Mouse (Mus musculus) lung, embryonic 14.5 days (tissue): ENCODE data around the gene Tead1. TPM values are rescaled to one million over a fixed set of nuclear protein-coding genes. Genes with fewer than 3 reads are reported as not detected.
A peak's percentile ranks its signal among the peaks of the same experiment; 100 is the strongest.
"Not testable (repeated sequence)": the region's sequence is repeated elsewhere in the genome, so short reads cannot be mapped to it uniquely, and the experiment has no call there.

Experiments used
- ATAC-seq: fragments of 200-750 bp; cut with Nextera tagmentation; 2 replicates; pipeline ENCODE4 v1.8.0; 2017; ENCODE audit warnings: mild to moderate bottlenecking, moderate TSS enrichment, moderate library complexity; ENCODE audit not compliant: insufficient read depth
- DNase-seq: peaks from one replicate; pipeline ENCODE4 v3.0.0-alpha.2; 2015
- H3K27ac ChIP-seq: fragments of 300-500 bp; sonication (generic); 2 replicates; pipeline ENCODE4 v1.5.1; 2014; ENCODE audit warnings: low read depth, mild to moderate bottlenecking, moderate library complexity
- H3K27me3 ChIP-seq: fragments of 300-500 bp; sonication (generic); 2 replicates; pipeline ENCODE4 v1.6.1; 2014; ENCODE audit warnings: low read length, control low read depth; ENCODE audit not compliant: insufficient read depth
- H3K36me3 ChIP-seq: fragments of 300-500 bp; sonication (generic); 2 replicates; pipeline ENCODE4 v1.6.1; 2014; ENCODE audit warnings: control low read depth; ENCODE audit not compliant: insufficient read depth
- H3K4me1 ChIP-seq: fragments of 300-500 bp; sonication (generic); 2 replicates; pipeline ENCODE4 v1.6.1; 2014; ENCODE audit warnings: antibody characterized with exemption, control low read depth; ENCODE audit not compliant: insufficient read depth
- H3K4me2 ChIP-seq: fragments of 300-500 bp; sonication (generic); 2 replicates; pipeline ENCODE4 v1.6.1; 2014; ENCODE audit warnings: mild to moderate bottlenecking
- H3K4me3 ChIP-seq: fragments of 300-500 bp; sonication (generic); 2 replicates; pipeline ENCODE4 v1.5.1; 2014; ENCODE audit warnings: low read depth, low read length
- H3K9ac ChIP-seq: fragments of 300-500 bp; sonication (generic); 2 replicates; pipeline ENCODE4 v1.6.1; 2014
- H3K9me3 ChIP-seq: fragments of 300-500 bp; sonication (generic); 2 replicates; pipeline ENCODE4 v1.6.1; 2016; ENCODE audit warnings: low read depth, low read length, control low read depth
- CTCF ChIP-seq: IDR thresholded peaks from 2 replicates; pipeline ENCODE4 v1.5.1; 2016; ENCODE audit warnings: antibody characterized with exemption, low read depth
- WGBS: fragments of 180-500 bp; shearing (Covaris S2); extraction: QIAGEN DNeasy Blood & Tissue Kit; methylation state at CpG from one replicate; pipeline ENCODE4 v1.1.7; 2014; 5-methylcytosine and 5-hydroxymethylcytosine counted together
- polyA plus RNA-seq: library from polyadenylated mRNA; unstranded; fragments of >200 nt; fragmentation: Nextera tagmentation; extraction: Ambion mirVana; gene quantifications from 2 replicates; pipeline ENCODE4 v1.2.1, GENCODE M21; 2014

The Tead1 gene
- polyA plus RNA-seq, 1 experiment from 2014 or later, result 27.6 TPM

DNA sequence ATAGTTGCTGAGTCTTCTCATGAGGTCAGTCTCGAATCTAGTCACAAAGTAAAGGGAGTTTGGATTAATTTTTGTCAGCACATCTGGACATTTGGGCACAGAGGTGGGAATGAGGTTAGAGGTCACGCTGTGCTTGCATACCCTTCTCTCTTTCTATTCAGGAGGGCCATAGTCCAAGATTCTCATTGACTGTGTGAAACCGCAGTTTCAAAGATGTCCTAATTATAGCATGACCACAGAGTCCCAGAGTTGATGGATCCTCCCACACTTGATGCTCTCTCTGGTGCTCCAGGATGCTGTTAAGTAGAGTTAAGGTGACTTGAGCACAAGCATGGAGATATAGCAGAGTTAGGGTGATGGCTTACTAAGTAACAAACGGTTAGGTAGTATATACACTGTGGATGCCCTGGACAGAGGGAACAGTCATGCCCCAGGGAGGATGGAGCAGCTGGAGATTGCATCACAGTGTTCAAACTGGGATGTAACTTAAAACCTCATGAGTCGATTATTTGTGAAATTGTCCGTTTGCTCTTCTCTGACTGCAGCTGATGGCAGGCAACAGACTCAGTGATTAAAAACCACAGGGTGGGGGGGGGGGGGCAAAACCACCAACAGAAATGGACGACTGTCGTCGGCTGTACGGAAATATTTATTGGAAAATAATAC lies 238.6 kb downstream of the Tead1 start:
- no peaks in the 10 kb centered on the region for H3K36me3 ChIP-seq
- no peak overlapping the region for H3K4me2 ChIP-seq
- ATAC-seq, result no peak
- 54% methylated on average over 10 of the region's 10 CpGs for WGBS
- H3K9ac ChIP-seq, result no peak overlapping the region
- no peak for DNase-seq
- no peaks in the 10 kb centered on the region for H3K9me3 ChIP-seq
- no peak for TF ChIP-seq CTCF
- H3K27ac ChIP-seq, result no peak overlapping the region
- no peaks in the 10 kb centered on the region for H3K4me1 ChIP-seq
- no peaks in the 10 kb centered on the region for H3K27me3 ChIP-seq
- no peak overlapping the region for H3K4me3 ChIP-seq

DNA sequence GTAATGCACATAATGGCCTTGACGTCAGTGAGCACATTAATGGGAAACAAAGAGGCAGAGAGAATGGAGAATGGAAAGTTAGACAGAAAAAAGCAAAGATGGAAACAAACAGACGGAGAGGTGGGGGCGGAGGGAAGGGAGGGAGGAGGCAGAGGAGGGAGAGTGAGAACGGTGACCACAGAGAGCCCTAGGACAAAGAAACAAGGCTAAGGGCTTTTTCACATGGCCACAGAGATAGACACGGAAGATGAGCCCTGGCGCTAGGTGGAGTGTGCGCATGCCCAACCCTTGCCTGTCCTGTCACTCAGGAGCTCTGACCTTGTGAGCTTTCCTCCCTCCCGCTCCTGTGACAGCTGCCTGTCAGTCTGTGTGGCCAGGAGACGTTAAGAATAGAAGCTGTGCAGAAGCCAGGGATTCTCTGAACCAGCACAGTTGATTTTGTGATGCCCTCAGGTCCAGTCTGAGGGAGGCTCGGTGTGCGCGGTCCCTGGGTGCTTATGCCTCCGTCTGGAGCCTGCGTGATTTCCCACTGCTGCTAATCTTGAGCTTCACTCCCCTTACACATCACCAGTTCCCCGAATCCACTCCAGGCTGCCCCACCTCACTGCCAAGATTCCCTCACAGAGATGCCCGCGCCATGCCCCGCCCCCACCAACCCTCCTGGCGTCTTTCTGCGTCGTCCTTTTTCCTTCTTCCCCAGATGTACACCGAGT lies 239.3 kb downstream of the Tead1 start:
- TF ChIP-seq CTCF, result no peak
- no peaks in the 10 kb centered on the region for H3K9me3 ChIP-seq
- DNase-seq (no peak), ATAC-seq (no peak)
- 56% methylated on average over 22 of the region's 22 CpGs for WGBS
- no peaks in the 10 kb centered on the region for H3K4me1 ChIP-seq
- H3K36me3 ChIP-seq, result no peaks in the 10 kb centered on the region
- H3K9ac ChIP-seq, result peak overlapping the region; percentile 18
- H3K27ac ChIP-seq, result no peak overlapping the region
- H3K27me3 ChIP-seq, result no peaks in the 10 kb centered on the region
- H3K4me3 ChIP-seq, result no peak overlapping the region
- 0 out of 2 replicates have a peak overlapping the region, but pooled peaks have one; percentile 6 for H3K4me2 ChIP-seq

DNA sequence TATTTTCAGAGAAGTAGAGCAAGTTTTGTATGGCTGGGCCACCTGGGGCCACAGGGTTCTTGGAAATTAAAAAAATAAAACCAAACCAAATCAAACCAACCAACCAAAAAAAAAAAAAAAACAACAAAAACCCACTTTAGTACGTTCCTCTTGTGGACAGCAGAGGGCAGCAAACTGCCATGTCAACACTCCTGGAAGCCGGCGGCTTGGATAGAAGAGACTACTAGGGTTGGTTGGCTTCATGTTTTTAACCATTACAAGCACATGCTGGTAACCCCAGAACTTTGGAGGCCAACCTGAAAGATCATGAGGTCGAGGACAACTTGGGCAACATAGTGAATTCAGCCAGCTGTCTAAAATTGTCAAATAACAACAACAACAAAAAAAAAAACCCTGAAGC lies 240.7 kb downstream of the Tead1 start:
- H3K9me3 ChIP-seq, result no peaks in the 10 kb centered on the region
- H3K4me1 ChIP-seq, result no peaks in the 10 kb centered on the region
- WGBS, result 0% methylated on average over 4 of the region's 4 CpGs
- TF ChIP-seq CTCF, result peak; percentile 85
- H3K27ac ChIP-seq, result no peak overlapping the region
- no peaks in the 10 kb centered on the region for H3K36me3 ChIP-seq
- H3K9ac ChIP-seq, result no peak overlapping the region
- no peak overlapping the region for H3K4me3 ChIP-seq
- no peak overlapping the region for H3K4me2 ChIP-seq
- peak; percentile 88 for DNase-seq
- no peak for ATAC-seq
- no peaks in the 10 kb centered on the region for H3K27me3 ChIP-seq

DNA sequence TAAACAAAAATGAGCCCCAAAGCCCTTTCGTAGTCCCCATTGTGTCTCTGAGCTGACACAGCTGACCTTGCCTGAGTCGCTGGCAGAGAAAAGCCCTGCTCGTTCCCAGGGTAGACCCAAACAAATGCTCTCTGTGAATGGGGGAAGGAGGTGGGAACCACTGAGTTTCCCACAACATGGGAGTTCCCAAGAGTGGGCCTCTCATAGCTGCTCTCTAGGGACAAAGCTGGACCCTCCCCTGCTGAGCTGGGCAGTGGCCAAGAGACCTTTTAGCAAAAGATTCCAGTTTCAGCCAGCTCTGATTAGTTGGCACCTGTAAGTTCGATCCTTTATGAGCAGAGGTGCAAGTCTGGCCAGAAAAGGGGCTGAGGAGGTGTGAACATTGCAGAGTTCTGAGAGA lies 243.7 kb downstream of the Tead1 start:
- DNase-seq (no peak), ATAC-seq (no peak)
- Histone ChIP-seq H3K4me3 (no peak overlapping the region), H3K4me1 (no peaks in the 10 kb centered on the region), H3K27ac (peak overlapping the region; percentile 71), H3K36me3 (no peaks in the 10 kb centered on the region), H3K4me2 (no peak overlapping the region), H3K9me3 (no peaks in the 10 kb centered on the region), H3K27me3 (no peaks in the 10 kb centered on the region), H3K9ac (no peak overlapping the region)
- WGBS, result 30% methylated on average over 4 of the region's 4 CpGs
- TF ChIP-seq CTCF, result no peak

DNA sequence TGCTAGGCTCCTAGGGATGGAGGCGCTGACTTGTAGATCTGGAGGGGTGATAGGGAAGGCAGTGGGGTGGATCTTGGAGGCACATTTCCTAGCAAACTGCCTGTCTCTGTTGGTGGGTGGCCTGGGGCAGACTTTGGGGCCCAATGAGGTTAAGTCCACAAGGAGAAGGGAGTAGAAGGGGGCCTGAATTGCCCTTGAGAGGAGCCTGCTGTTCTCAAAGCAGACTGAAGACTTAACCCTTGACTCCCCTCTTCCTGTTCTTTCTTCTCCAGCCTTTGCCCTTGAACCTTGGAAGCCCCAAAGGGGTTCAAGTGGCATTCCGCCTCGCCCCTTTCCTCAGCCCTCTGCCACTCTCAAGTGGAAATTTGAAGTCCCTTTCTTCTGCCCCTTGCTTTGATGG lies 244.6 kb downstream of the Tead1 start:
- 42% methylated on average over 3 of the region's 3 CpGs for WGBS
- peak; percentile 50; the same call in 1 of the 2 replicates for ATAC-seq
- no peaks in the 10 kb centered on the region for H3K27me3 ChIP-seq

DNA sequence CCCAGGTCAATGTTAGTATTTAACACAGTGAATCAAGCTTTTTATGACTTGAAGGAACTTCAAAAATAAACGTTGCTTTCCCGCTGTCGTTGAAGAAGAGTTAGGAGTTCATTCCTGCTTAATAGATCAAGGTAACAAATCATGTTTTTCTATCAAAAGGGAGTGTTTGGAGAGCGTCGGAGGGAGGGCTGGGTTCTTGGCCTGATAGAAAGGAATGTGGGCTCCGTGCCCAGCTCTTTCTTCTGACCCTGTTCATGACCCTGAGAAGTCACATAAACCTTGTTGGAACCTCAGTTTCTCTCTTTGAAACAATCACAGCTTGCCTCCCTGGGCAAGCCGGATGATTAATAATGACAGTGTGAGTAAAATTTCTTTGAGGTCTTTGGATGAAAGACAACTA lies 251.6 kb downstream of the Tead1 start:
- Histone ChIP-seq H3K9me3 (no peaks in the 10 kb centered on the region), H3K27ac (no peak overlapping the region), H3K4me2 (no peak overlapping the region), H3K27me3 (no peaks in the 10 kb centered on the region), H3K9ac (no peak overlapping the region), H3K4me3 (no peak overlapping the region), H3K4me1 (peaks cover 4% of the 10 kb centered on the region; the same call in 1 of the 2 replicates), H3K36me3 (no peaks in the 10 kb centered on the region)
- no peak for ATAC-seq
- peak; percentile 59 for DNase-seq
- no peak for TF ChIP-seq CTCF
- WGBS, result 12% methylated on average over 7 of the region's 7 CpGs

More for the DNA sequence above, 244.6 kb downstream of the Tead1 start:
- DNase-seq, result peak; percentile 58
- H3K4me2 ChIP-seq, result no peak overlapping the region
- H3K4me1 ChIP-seq, result no peaks in the 10 kb centered on the region
- H3K9ac ChIP-seq, result no peak overlapping the region
- peak overlapping the region; percentile 71; the same call in 1 of the 2 replicates for H3K27ac ChIP-seq
- no peaks in the 10 kb centered on the region for H3K36me3 ChIP-seq
- H3K4me3 ChIP-seq, result no peak overlapping the region
- no peaks in the 10 kb centered on the region for H3K9me3 ChIP-seq
- TF ChIP-seq CTCF, result no peak

DNA sequence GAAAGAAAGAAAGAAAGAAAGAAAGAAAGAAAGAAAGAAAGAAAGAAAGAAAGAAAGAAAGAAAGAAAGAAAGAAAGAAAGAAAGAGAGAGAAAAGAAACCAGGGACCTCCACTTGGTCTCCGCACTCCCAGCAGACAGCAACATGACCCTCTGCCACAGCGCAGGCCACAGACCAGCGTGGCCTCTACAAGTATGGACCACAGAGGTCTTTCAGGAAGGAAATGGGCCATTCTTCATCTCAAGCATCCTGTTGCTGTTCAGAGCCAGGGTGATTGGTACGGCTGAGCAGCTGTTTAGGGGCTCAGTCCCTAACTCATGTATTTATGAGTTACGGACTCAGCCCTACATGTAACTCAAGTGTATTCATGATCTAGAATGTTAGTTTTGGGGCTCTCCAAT lies 256.8 kb downstream of the Tead1 start:
- not testable (repeated sequence) for H3K27ac ChIP-seq, ATAC-seq
- 76% methylated on average over 5 of the region's 5 CpGs for WGBS

More for the DNA sequence above, 256.8 kb downstream of the Tead1 start:
- not testable (repeated sequence) for DNase-seq, H3K27me3 ChIP-seq, H3K9me3 ChIP-seq, H3K9ac ChIP-seq, H3K4me1 ChIP-seq, H3K36me3 ChIP-seq, H3K4me3 ChIP-seq, H3K4me2 ChIP-seq
